Mouse (Mus musculus): Measurements from ENCODE around the gene Vps45. TPM values are rescaled to one million over a fixed set of nuclear protein-coding genes. Genes with fewer than 3 reads are reported as not detected.
"Not testable (repeated sequence)": the region's sequence is repeated elsewhere in the genome, so short reads cannot be mapped to it uniquely, and the experiment has no call there.

The Vps45 gene
- polyA plus RNA-seq, 1 experiment = 4.1 TPM

DNA sequence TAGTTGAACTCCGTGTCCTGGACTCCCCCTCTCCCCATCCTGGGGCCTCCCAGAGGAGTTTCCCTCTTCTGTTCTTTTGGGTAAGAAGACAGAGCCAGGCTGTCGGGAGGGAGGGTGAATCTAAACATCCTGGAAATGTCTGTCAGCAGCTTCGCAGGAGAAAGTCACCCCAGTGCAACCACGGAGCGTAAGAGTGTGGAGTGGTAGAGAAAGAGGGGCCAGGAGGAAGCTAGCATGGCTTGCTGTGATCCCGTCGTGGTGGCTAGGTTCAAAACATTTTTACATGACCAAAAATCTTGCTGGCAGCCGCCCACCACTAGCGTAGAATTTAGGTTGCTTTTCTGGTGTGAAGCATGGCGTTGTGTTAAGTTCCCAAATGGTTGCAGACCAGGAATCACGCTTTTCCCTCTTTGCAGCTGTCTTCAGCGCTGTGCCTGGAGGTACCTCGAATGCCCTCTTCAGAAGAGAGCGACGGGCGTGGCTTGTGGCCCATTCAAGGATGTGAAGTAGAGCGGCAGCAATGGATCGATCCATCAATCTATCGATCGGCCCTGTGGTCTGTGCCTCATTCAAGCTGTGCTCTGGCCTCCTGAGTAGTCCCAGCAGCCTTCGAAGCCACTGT is 72.2 kb downstream of the Vps45 start:
- Histone ChIP-seq H3K27me3 (ENCODE audit: control insufficient read depth, insufficient read depth, low read length) (no peaks in the 10 kb centered on the region), H3K4me1 (ENCODE audit: control insufficient read depth, insufficient read depth, low read length) (peaks cover 14% of the 10 kb centered on the region), H3K4me3 (ENCODE audit: control insufficient read depth, low read depth, low read length) (peak overlapping the region; percentile 41), H3K27ac (ENCODE audit: control insufficient read depth, insufficient read depth, low read depth, low read length) (peak overlapping the region; percentile 71), H3K36me3 (ENCODE audit: control insufficient read depth, insufficient read depth, low read length) (no peaks in the 10 kb centered on the region)
- TF ChIP-seq POLR2A (IDR thresholded peaks at IDR 0.05; ENCODE audit: control insufficient read depth, low read depth, low read length) = no peak; the same call in 1 of the 2 replicates
- no peak for TF ChIP-seq CTCF (IDR thresholded peaks at IDR 0.05; ENCODE audit: control insufficient read depth, insufficient read depth, insufficient replicate concordance, low read depth, low read length)

DNA sequence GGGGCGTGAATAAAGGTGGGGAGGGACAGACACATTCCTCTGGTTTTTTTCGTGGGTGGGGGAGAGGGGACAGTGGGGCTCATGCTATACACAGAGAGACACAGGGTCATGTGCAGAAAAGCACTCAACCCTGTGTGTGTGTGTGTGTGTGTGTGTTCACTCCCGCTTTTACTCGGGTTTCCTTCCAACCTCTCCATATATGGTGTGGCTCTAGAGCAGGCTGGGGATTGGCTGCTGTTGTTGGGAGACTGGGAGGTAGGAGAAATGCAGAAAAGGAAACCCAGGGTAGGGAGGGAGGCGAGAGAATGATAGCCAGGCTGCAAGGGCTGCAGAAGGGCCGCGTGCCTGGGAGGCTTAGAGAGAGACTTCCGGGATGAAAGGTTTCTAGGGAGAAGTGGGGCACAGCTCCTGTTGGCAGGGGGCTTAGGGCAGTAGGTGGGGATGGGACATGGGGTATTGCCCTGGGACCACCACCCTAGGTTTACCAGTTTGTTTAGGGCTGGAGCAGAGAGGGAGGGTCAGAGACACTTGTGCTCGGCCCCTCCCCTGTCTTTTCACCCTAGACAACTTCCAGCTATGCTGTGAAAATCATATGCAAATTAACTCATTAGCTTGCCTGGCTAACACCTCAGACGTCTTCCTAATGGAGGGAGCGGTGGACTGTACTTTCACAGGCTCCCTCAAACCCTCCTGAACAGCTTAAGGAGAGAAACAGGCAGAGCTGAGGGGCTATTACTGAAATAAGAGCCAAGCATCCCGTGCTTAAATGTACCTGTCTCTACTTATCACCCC is 72.9 kb downstream of the Vps45 start:
- TF ChIP-seq CTCF (IDR thresholded peaks at IDR 0.05; ENCODE audit: control insufficient read depth, insufficient read depth, insufficient replicate concordance, low read depth, low read length) (no peak), POLR2A (IDR thresholded peaks at IDR 0.05; ENCODE audit: control insufficient read depth, low read depth, low read length) (peak; percentile 31; the same call in 1 of the 2 replicates)
- H3K4me3 ChIP-seq (ENCODE audit: control insufficient read depth, low read depth, low read length) = no peak overlapping the region
- H3K36me3 ChIP-seq (ENCODE audit: control insufficient read depth, insufficient read depth, low read length) = no peaks in the 10 kb centered on the region
- H3K27me3 ChIP-seq (ENCODE audit: control insufficient read depth, insufficient read depth, low read length) = no peaks in the 10 kb centered on the region
- peaks cover 14% of the 10 kb centered on the region for H3K4me1 ChIP-seq (ENCODE audit: control insufficient read depth, insufficient read depth, low read length)
- H3K27ac ChIP-seq (ENCODE audit: control insufficient read depth, insufficient read depth, low read depth, low read length) = peak overlapping the region; percentile 71

DNA sequence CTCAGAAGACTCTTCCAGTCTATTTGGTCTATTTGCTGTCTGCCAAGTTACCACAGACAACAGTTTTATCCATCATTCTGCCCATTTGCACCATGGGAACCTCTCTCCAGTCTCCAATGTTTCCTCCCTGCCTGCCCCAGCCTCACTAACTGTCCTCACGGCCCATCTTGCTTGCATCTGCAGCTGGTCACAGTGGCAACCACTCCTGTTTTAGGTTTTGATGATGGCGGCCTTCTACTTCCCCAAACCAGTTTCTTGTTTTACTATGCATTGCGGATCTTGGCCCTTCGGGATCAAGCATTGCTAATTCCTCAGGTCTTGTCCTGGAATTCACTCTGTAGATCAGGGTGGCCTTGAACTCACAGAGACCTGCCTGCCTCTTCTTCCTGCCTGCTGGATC is 76.1 kb downstream of the Vps45 start:
- Histone ChIP-seq H3K27me3 (ENCODE audit: control insufficient read depth, insufficient read depth, low read length) (no peaks in the 10 kb centered on the region), H3K4me1 (ENCODE audit: control insufficient read depth, insufficient read depth, low read length) (peaks cover 14% of the 10 kb centered on the region), H3K27ac (ENCODE audit: control insufficient read depth, insufficient read depth, low read depth, low read length) (no peak overlapping the region), H3K4me3 (ENCODE audit: control insufficient read depth, low read depth, low read length) (no peak overlapping the region), H3K36me3 (ENCODE audit: control insufficient read depth, insufficient read depth, low read length) (no peaks in the 10 kb centered on the region)
- TF ChIP-seq CTCF (IDR thresholded peaks at IDR 0.05; ENCODE audit: control insufficient read depth, insufficient read depth, insufficient replicate concordance, low read depth, low read length) (no peak), POLR2A (IDR thresholded peaks at IDR 0.05; ENCODE audit: control insufficient read depth, low read depth, low read length) (no peak)

DNA sequence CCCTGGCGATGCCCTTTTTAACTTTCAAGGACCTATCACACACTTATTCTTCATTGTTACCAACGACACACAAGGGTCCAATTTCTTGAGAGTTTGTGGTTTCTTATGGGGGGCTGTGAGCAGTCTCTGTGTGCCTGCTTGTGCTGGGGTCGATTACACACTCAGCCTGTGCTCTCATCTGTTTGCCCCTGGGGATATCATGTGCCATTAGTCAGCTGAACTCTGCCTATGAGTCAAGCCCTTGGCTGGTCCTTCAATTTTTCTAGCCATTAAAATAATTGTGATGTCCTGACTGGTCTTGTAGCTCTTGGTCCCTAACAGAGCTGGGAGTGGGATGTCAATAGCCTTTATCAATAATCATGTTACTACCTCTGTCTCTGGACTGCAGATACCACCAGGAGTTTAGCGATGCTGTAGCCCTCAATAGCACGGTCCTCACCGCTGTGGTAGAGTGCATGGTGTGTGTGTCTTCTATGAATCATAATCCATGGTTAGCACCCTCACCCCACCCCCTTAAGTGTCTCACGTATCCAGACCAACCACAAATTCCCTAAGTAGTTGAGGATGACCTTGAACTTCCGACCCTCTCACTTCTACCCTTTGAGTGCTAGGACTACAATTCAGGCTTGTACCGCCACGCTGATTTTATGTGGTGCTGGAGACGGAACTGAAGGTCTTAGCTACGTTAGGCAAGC is 77.8 kb downstream of the Vps45 start:
- no peak for TF ChIP-seq CTCF (IDR thresholded peaks at IDR 0.05; ENCODE audit: control insufficient read depth, insufficient read depth, insufficient replicate concordance, low read depth, low read length)
- no peak for TF ChIP-seq POLR2A (IDR thresholded peaks at IDR 0.05; ENCODE audit: control insufficient read depth, low read depth, low read length)
- H3K27me3 ChIP-seq (ENCODE audit: control insufficient read depth, insufficient read depth, low read length) = no peaks in the 10 kb centered on the region
- H3K27ac ChIP-seq (ENCODE audit: control insufficient read depth, insufficient read depth, low read depth, low read length) = no peak overlapping the region
- no peak overlapping the region for H3K4me3 ChIP-seq (ENCODE audit: control insufficient read depth, low read depth, low read length)
- no peaks in the 10 kb centered on the region for H3K36me3 ChIP-seq (ENCODE audit: control insufficient read depth, insufficient read depth, low read length)
- peaks cover under 1% of the 10 kb centered on the region for H3K4me1 ChIP-seq (ENCODE audit: control insufficient read depth, insufficient read depth, low read length)

GRCm38 (mm10) chr3:95978265-95978664 is 80.0 kb downstream of the Vps45 start:
- Histone ChIP-seq H3K4me3 (ENCODE audit: control insufficient read depth, low read depth, low read length) (no peak overlapping the region), H3K4me1 (ENCODE audit: control insufficient read depth, insufficient read depth, low read length) (no peaks in the 10 kb centered on the region; the same call in 1 of the 2 replicates), H3K27me3 (ENCODE audit: control insufficient read depth, insufficient read depth, low read length) (no peaks in the 10 kb centered on the region), H3K36me3 (ENCODE audit: control insufficient read depth, insufficient read depth, low read length) (no peaks in the 10 kb centered on the region), H3K27ac (ENCODE audit: control insufficient read depth, insufficient read depth, low read depth, low read length) (no peak overlapping the region)
- no peak for TF ChIP-seq CTCF (IDR thresholded peaks at IDR 0.05; ENCODE audit: control insufficient read depth, insufficient read depth, insufficient replicate concordance, low read depth, low read length)
- TF ChIP-seq POLR2A (IDR thresholded peaks at IDR 0.05; ENCODE audit: control insufficient read depth, low read depth, low read length) = no peak

DNA sequence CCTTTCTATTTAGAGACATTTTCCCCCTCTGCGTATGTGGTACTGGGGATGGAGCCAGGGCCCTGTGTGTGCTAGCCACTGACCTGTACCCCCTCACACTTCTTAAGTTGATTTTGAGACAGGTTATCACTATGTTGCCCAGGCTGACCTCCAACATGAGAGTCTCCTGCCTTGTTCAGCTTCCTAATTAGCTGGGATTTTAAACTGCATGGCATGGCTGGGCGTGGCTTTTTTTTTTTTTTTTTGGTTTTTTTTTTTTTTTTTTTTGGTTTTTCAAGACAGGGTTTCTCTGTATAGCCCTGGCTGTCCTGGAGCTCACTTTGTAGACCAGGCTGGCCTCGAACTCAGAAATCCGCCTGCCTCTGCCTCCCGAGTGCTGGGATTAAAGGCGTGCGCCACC is 80.7 kb downstream of the Vps45 start:
- H3K4me3 ChIP-seq (ENCODE audit: control insufficient read depth, low read depth, low read length); H3K27me3 ChIP-seq (ENCODE audit: control insufficient read depth, insufficient read depth, low read length); H3K4me1 ChIP-seq (ENCODE audit: control insufficient read depth, insufficient read depth, low read length); H3K27ac ChIP-seq (ENCODE audit: control insufficient read depth, insufficient read depth, low read depth, low read length); H3K36me3 ChIP-seq (ENCODE audit: control insufficient read depth, insufficient read depth, low read length): not testable (repeated sequence)

DNA sequence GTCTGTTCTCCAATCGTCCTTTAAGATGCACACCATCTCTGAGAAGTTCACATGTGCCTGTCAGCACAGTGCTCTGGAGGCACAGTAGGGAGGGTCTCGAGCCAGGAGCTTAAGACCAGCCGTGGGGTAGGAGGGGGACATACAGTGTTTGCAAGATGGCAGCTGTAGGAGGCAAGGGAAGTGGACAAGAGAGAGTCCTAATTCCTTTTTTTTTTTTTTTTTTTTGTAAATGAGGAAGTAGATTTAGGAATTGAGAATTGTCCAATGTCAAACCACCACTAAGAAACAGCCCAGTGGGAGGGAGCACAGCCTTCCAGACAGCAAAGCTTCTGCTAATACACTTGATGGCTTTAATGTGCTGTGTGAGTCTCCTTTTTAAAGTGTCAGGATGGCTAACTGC is 81.2 kb downstream of the Vps45 start:
- H3K4me3 ChIP-seq (ENCODE audit: control insufficient read depth, low read depth, low read length) = no peak overlapping the region
- peak overlapping the region; percentile 32; the same call in 1 of the 2 replicates for H3K27ac ChIP-seq (ENCODE audit: control insufficient read depth, insufficient read depth, low read depth, low read length)
- H3K4me1 ChIP-seq (ENCODE audit: control insufficient read depth, insufficient read depth, low read length) = peaks cover 2% of the 10 kb centered on the region; the same call in 1 of the 2 replicates
- no peaks in the 10 kb centered on the region for H3K27me3 ChIP-seq (ENCODE audit: control insufficient read depth, insufficient read depth, low read length)
- H3K36me3 ChIP-seq (ENCODE audit: control insufficient read depth, insufficient read depth, low read length) = no peaks in the 10 kb centered on the region
- no peak for TF ChIP-seq CTCF (IDR thresholded peaks at IDR 0.05; ENCODE audit: control insufficient read depth, insufficient read depth, insufficient replicate concordance, low read depth, low read length)
- no peak for TF ChIP-seq POLR2A (IDR thresholded peaks at IDR 0.05; ENCODE audit: control insufficient read depth, low read depth, low read length)
